Mouse (Mus musculus): ENCODE results near the gene Mfsd8.
"Not testable (repeated sequence)": the region's sequence is repeated elsewhere in the genome, so short reads cannot be mapped to it uniquely, and the experiment has no call there.

Gene Mfsd8

GRCm38 (mm10) chr3:40846473-40846956, at the start of gene Mfsd8:
TSS of gene Mfsd8 (minus strand) at chr3:40846886.
- DNase-seq (ENCODE audit: low spot score), result peak; percentile 96

- DNase-seq (ENCODE audit: low spot score), result not testable (repeated sequence)
These were observed 47.6 kb upstream of the Mfsd8 start for GRCm38 (mm10) chr3:40894336-40894735.

GRCm38 (mm10) chr3:40893816-40894258, 47.2 kb upstream of the Mfsd8 start:
- peak; percentile 98 for DNase-seq (ENCODE audit: low spot score)

GRCm38 (mm10) chr3:40853123-40853738, 6.5 kb upstream of the Mfsd8 start:
- not testable (repeated sequence) for DNase-seq (ENCODE audit: low spot score)

GRCm38 (mm10) chr3:40847936-40848335, 1.2 kb upstream of the Mfsd8 start:
- DNase-seq (ENCODE audit: low spot score), result not testable (repeated sequence)

- DNase-seq (ENCODE audit: low spot score), result not testable (repeated sequence)
These were observed 332 bp upstream of the Mfsd8 start for GRCm38 (mm10) chr3:40847018-40847417.

GRCm38 (mm10) chr3:40846957-40847017, 101 bp upstream of the Mfsd8 start, which contains the start of gene Abhd18:
TSS of gene Abhd18 (plus strand) at chr3:40846970.
- DNase-seq (ENCODE audit: low spot score), result not testable (repeated sequence)

- DNase-seq (ENCODE audit: low spot score), result not testable (repeated sequence)
These were observed 1.2 kb downstream of the Mfsd8 start for GRCm38 (mm10) chr3:40845521-40845920.

- no peak for DNase-seq (ENCODE audit: low spot score)
These were observed 33.4 kb downstream of the Mfsd8 start for GRCm38 (mm10) chr3:40813275-40813674.

GRCm38 (mm10) chr3:40809894-40810293, 36.8 kb downstream of the Mfsd8 start:
- DNase-seq (ENCODE audit: low spot score), result no peak

- no peak for DNase-seq (ENCODE audit: low spot score)
These were observed 38.0 kb downstream of the Mfsd8 start for GRCm38 (mm10) chr3:40808686-40809085.

- no peak for DNase-seq (ENCODE audit: low spot score)
These were observed 39.8 kb downstream of the Mfsd8 start for GRCm38 (mm10) chr3:40806871-40807270.

GRCm38 (mm10) chr3:40800373-40800823, 46.3 kb downstream of the Mfsd8 start:
- peak; percentile 64 for DNase-seq (ENCODE audit: low spot score)

GRCm38 (mm10) chr3:40799530-40800372, 46.9 kb downstream of the Mfsd8 start, which contains the start of gene Plk4:
TSS of gene Plk4 (plus strand) at chr3:40800019.
- peak; percentile 93 for DNase-seq (ENCODE audit: low spot score)

- DNase-seq (ENCODE audit: low spot score), result peak; percentile 59
These were observed 48.2 kb downstream of the Mfsd8 start for GRCm38 (mm10) chr3:40798500-40798899.

- DNase-seq (ENCODE audit: low spot score), result no peak
These were observed 48.6 kb downstream of the Mfsd8 start for GRCm38 (mm10) chr3:40798054-40798453.

GRCm38 (mm10) chr3:40793783-40794182, 52.9 kb downstream of the Mfsd8 start:
- no peak for DNase-seq (ENCODE audit: low spot score)
